Mouse (Mus musculus) heart, embryonic 16.5 days (tissue): ENCODE data around the gene Fam50b. TPM values are rescaled to one million over a fixed set of nuclear protein-coding genes. Genes with fewer than 3 reads are reported as not detected.

Experiments
- ATAC-seq: fragments of 200-750 bp; cut with Nextera tagmentation; replicated peaks from 2 replicates; pipeline ENCODE4 v1.8.0; 2017; ENCODE audit warnings: moderate number of reproducible peaks; ENCODE audit not compliant: insufficient read depth, low FRiP score; ENCODE audit errors: extremely low read depth
- H3K27ac ChIP-seq: fragments of 300-500 bp; sonication (generic); 2 replicates; pipeline ENCODE4 v1.5.1; 2014; ENCODE audit warnings: mild to moderate bottlenecking, low read length, control low read depth, moderate library complexity
- H3K27me3 ChIP-seq: fragments of 300-500 bp; sonication (generic); 2 replicates; pipeline ENCODE4 v1.6.1; 2014; ENCODE audit warnings: low read length, mixed read lengths; ENCODE audit not compliant: control insufficient read depth, insufficient read depth
- H3K36me3 ChIP-seq: fragments of 300-500 bp; sonication (generic); 2 replicates; pipeline ENCODE4 v1.6.1; 2014; ENCODE audit not compliant: control insufficient read depth, insufficient read depth
- H3K4me1 ChIP-seq: fragments of 300-500 bp; sonication (generic); 2 replicates; pipeline ENCODE4 v1.6.1; 2014; ENCODE audit warnings: low read length, mixed read lengths; ENCODE audit not compliant: control insufficient read depth, insufficient read depth
- H3K4me2 ChIP-seq: fragments of 300-500 bp; sonication (generic); 2 replicates; pipeline ENCODE4 v1.6.1; 2014; ENCODE audit warnings: low read depth, mild to moderate bottlenecking, control low read depth, low read length
- H3K4me3 ChIP-seq: fragments of 300-500 bp; sonication (generic); 2 replicates; pipeline ENCODE4 v1.5.1; 2014; ENCODE audit warnings: mild to moderate bottlenecking, control low read depth, low read length
- H3K9ac ChIP-seq: fragments of 300-500 bp; sonication (generic); 2 replicates; pipeline ENCODE4 v1.6.1; 2014; ENCODE audit warnings: low read length, control low read depth
- H3K9me3 ChIP-seq: fragments of 300-500 bp; sonication (generic); replicated peaks from 2 replicates; pipeline ENCODE4 v1.6.1; 2016; ENCODE audit warnings: low read length; ENCODE audit not compliant: control insufficient read depth
- WGBS: fragments of 180-500 bp; shearing (Covaris S2); extraction: QIAGEN DNeasy Blood & Tissue Kit; methylation state at CpG from one replicate; pipeline ENCODE4 v1.1.7; 2014; 5-methylcytosine and 5-hydroxymethylcytosine counted together
- polyA plus RNA-seq: library from polyadenylated mRNA; unstranded; fragments of >200 nt; fragmentation: Nextera tagmentation; extraction: Ambion mirVana; gene quantifications from 2 replicates; pipeline ENCODE4 v1.2.1, GENCODE M21; 2015

Fam50b gene
- polyA plus RNA-seq, 1 experiment from 2014 or later = not detected

GRCm38 (mm10) chr13:34748530-34748929, 13.9 kb downstream of the Fam50b start:
- no peak overlapping the region for H3K9ac ChIP-seq
- H3K4me2 ChIP-seq = no peak overlapping the region
- no peak for ATAC-seq
- peaks cover 5% of the 10 kb centered on the region for H3K4me1 ChIP-seq
- 60% methylated on average over 3 of the region's 3 CpGs for WGBS
- H3K27me3 ChIP-seq = no peaks in the 10 kb centered on the region
- H3K36me3 ChIP-seq = no peaks in the 10 kb centered on the region
- H3K27ac ChIP-seq = no peak overlapping the region
- H3K9me3 ChIP-seq = no peaks in the 10 kb centered on the region; the same call in 1 of the 2 replicates
- H3K4me3 ChIP-seq = no peak overlapping the region

- Histone ChIP-seq H3K27ac (no peak overlapping the region), H3K36me3 (no peaks in the 10 kb centered on the region), H3K4me3 (no peak overlapping the region), H3K4me1 (peaks cover 18% of the 10 kb centered on the region), H3K9ac (no peak overlapping the region), H3K9me3 (no peaks in the 10 kb centered on the region), H3K4me2 (no peak overlapping the region), H3K27me3 (no peaks in the 10 kb centered on the region)
- 94% methylated on average over 9 of the region's 9 CpGs for WGBS
- no peak for ATAC-seq
Observed at GRCm38 (mm10) chr13:34759202-34759601, 24.6 kb downstream of the Fam50b start.

GRCm38 (mm10) chr13:34760518-34761287, 26.1 kb downstream of the Fam50b start:
- Histone ChIP-seq H3K27me3 (no peaks in the 10 kb centered on the region), H3K36me3 (no peaks in the 10 kb centered on the region), H3K9me3 (no peaks in the 10 kb centered on the region), H3K4me2 (no peak overlapping the region), H3K27ac (peak overlapping the region; percentile 41), H3K4me3 (no peak overlapping the region), H3K4me1 (peaks cover 18% of the 10 kb centered on the region), H3K9ac (no peak overlapping the region)
- peak; percentile 58; the same call in 1 of the 2 replicates for ATAC-seq
- 26% methylated on average over 7 of the region's 7 CpGs for WGBS

- no peak for ATAC-seq
- 19% methylated on average over 5 of the region's 5 CpGs for WGBS
Observed at GRCm38 (mm10) chr13:34762136-34762535, 27.5 kb downstream of the Fam50b start.

GRCm38 (mm10) chr13:34762865-34763264, 28.2 kb downstream of the Fam50b start:
- ATAC-seq = no peak
- Histone ChIP-seq H3K4me3 (no peak overlapping the region), H3K4me1 (peaks cover 18% of the 10 kb centered on the region), H3K9ac (no peak overlapping the region), H3K27ac (no peak overlapping the region), H3K4me2 (no peak overlapping the region), H3K27me3 (no peaks in the 10 kb centered on the region), H3K36me3 (no peaks in the 10 kb centered on the region), H3K9me3 (no peaks in the 10 kb centered on the region)
- 67% methylated on average over 4 of the region's 4 CpGs for WGBS

More at GRCm38 (mm10) chr13:34762136-34762535, 27.5 kb downstream of the Fam50b start:
- H3K9ac ChIP-seq = no peak overlapping the region
- H3K4me2 ChIP-seq = no peak overlapping the region
- H3K27ac ChIP-seq = no peak overlapping the region
- H3K9me3 ChIP-seq = no peaks in the 10 kb centered on the region
- H3K4me3 ChIP-seq = no peak overlapping the region
- H3K36me3 ChIP-seq = no peaks in the 10 kb centered on the region
- peaks cover 18% of the 10 kb centered on the region for H3K4me1 ChIP-seq
- H3K27me3 ChIP-seq = no peaks in the 10 kb centered on the region

- Histone ChIP-seq H3K36me3 (no peaks in the 10 kb centered on the region), H3K4me1 (peaks cover 13% of the 10 kb centered on the region)
Observed at GRCm38 (mm10) chr13:34765269-34765668, 30.6 kb downstream of the Fam50b start.

GRCm38 (mm10) chr13:34766572-34766971, 31.9 kb downstream of the Fam50b start:
- H3K9me3 ChIP-seq = no peaks in the 10 kb centered on the region
- peak; percentile 49; the same call in 1 of the 2 replicates for ATAC-seq
- WGBS = 40% methylated on average over 4 of the region's 4 CpGs
- no peak overlapping the region for H3K4me2 ChIP-seq
- no peak overlapping the region for H3K9ac ChIP-seq
- no peaks in the 10 kb centered on the region for H3K36me3 ChIP-seq
- H3K4me3 ChIP-seq = no peak overlapping the region
- no peak overlapping the region for H3K27ac ChIP-seq
- H3K27me3 ChIP-seq = no peaks in the 10 kb centered on the region
- H3K4me1 ChIP-seq = peaks cover 4% of the 10 kb centered on the region

More at GRCm38 (mm10) chr13:34765269-34765668, 30.6 kb downstream of the Fam50b start:
- H3K27ac ChIP-seq = no peak overlapping the region
- H3K9ac ChIP-seq = no peak overlapping the region
- no peaks in the 10 kb centered on the region for H3K9me3 ChIP-seq
- H3K4me3 ChIP-seq = no peak overlapping the region
- ATAC-seq = no peak
- WGBS = 68% methylated on average over 5 of the region's 5 CpGs
- no peak overlapping the region for H3K4me2 ChIP-seq
- H3K27me3 ChIP-seq = no peaks in the 10 kb centered on the region

GRCm38 (mm10) chr13:34767527-34768292, 33.1 kb downstream of the Fam50b start:
- Histone ChIP-seq H3K27ac (no peak overlapping the region), H3K9me3 (no peaks in the 10 kb centered on the region), H3K4me1 (no peaks in the 10 kb centered on the region), H3K27me3 (no peaks in the 10 kb centered on the region), H3K36me3 (no peaks in the 10 kb centered on the region), H3K4me3 (no peak overlapping the region), H3K4me2 (no peak overlapping the region), H3K9ac (no peak overlapping the region)
- ATAC-seq = no peak
- WGBS = 75% methylated on average over 18 of the region's 18 CpGs

- ATAC-seq = no peak
- WGBS = 57% methylated on average over 3 of the region's 3 CpGs
- no peaks in the 10 kb centered on the region for H3K9me3 ChIP-seq
Observed at GRCm38 (mm10) chr13:34776767-34777166, 42.1 kb downstream of the Fam50b start.

More at GRCm38 (mm10) chr13:34776767-34777166, 42.1 kb downstream of the Fam50b start:
- Histone ChIP-seq H3K9ac (no peak overlapping the region), H3K36me3 (no peaks in the 10 kb centered on the region), H3K4me1 (peaks cover 11% of the 10 kb centered on the region), H3K4me3 (no peak overlapping the region), H3K27ac (no peak overlapping the region), H3K4me2 (no peak overlapping the region), H3K27me3 (no peaks in the 10 kb centered on the region)
